Mouse (Mus musculus) 3T3-L1 (cell line): ENCODE results near the gene Cald1.
A peak's percentile ranks its signal among the peaks of the same experiment; 100 is the strongest.

Experiments used
- DNase-seq: peaks from one replicate; pipeline ENCODE4 v3.0.0-alpha.2; 2015; ENCODE audit warnings: low read depth, low spot score

Cald1 gene

GRCm38 (mm10) chr6:34760023-34760422 is 161.7 kb downstream of the Cald1 start:
- DNase-seq, result peak; percentile 87

- no peak for DNase-seq
Observed at GRCm38 (mm10) chr6:34765721-34766120, 167.4 kb downstream of the Cald1 start.

GRCm38 (mm10) chr6:34769984-34770383 is 171.7 kb downstream of the Cald1 start:
- DNase-seq, result no peak

GRCm38 (mm10) chr6:34770491-34770890 is 172.2 kb downstream of the Cald1 start:
- no peak for DNase-seq

GRCm38 (mm10) chr6:34776396-34776795 is 178.1 kb downstream of the Cald1 start:
- DNase-seq, result peak; percentile 54

- peak; percentile 47 for DNase-seq
Observed at GRCm38 (mm10) chr6:34777094-34777493, 178.8 kb downstream of the Cald1 start.

GRCm38 (mm10) chr6:34777981-34778668 is 179.8 kb downstream of the Cald1 start:
- DNase-seq, result peak; percentile 73

GRCm38 (mm10) chr6:34780231-34780942 is 182.1 kb downstream of the Cald1 start, which contains the start of gene Agbl3:
Gene Agbl3, plus strand, starts transcription at chr6:34780432.
- peak; percentile 97 for DNase-seq

GRCm38 (mm10) chr6:34780943-34781289 is 182.6 kb downstream of the Cald1 start:
- DNase-seq, result no peak

GRCm38 (mm10) chr6:34782493-34782892 is 184.2 kb downstream of the Cald1 start:
- DNase-seq, result peak; percentile 73

- DNase-seq, result peak; percentile 99
Observed at GRCm38 (mm10) chr6:34796881-34797280, 198.6 kb downstream of the Cald1 start.

- peak; percentile 80 for DNase-seq
Observed at GRCm38 (mm10) chr6:34797887-34798286, 199.6 kb downstream of the Cald1 start.

- DNase-seq, result no peak
Observed at GRCm38 (mm10) chr6:34805582-34805981, 207.3 kb downstream of the Cald1 start.

- DNase-seq, result no peak
Observed at GRCm38 (mm10) chr6:34810651-34811050, 212.4 kb downstream of the Cald1 start.

- DNase-seq, result peak; percentile 27
Observed at GRCm38 (mm10) chr6:34824406-34824805, 226.1 kb downstream of the Cald1 start.
